Mouse (Mus musculus): ENCODE results near the gene Cass4.
A peak's percentile ranks its signal among the peaks of the same experiment; 100 is the strongest.

- TF ChIP-seq EP300 (IDR thresholded peaks at IDR 0.05; ENCODE audit: low read length) (no peak; the same call in 1 of the 2 replicates), RCOR1 (conservative IDR thresholded peaks at IDR 0.05; ENCODE audit: low read depth, low read length) (no peak), MEF2A (IDR thresholded peaks at IDR 0.05; ENCODE audit: borderline replicate concordance, low read depth, low read length) (no peak), GABPA (IDR thresholded peaks at IDR 0.05; ENCODE audit: insufficient replicate concordance, low read depth, low read length) (no peak), ELF1 (IDR thresholded peaks at IDR 0.05; ENCODE audit: low read depth, low read length) (no peak), POLR2A (IDR thresholded peaks at IDR 0.05; ENCODE audit: low read depth, low read length) (peak; percentile 19), NRF1 (IDR thresholded peaks at IDR 0.05; ENCODE audit: low read depth, low read length) (no peak), CTCF (conservative IDR thresholded peaks at IDR 0.05 in 1 of 2, IDR thresholded peaks at IDR 0.05 in 1 of 2; ENCODE audit: low read depth in 2 of 2, low read length in 2 of 2) (no peak), CHD2 (IDR thresholded peaks at IDR 0.05; ENCODE audit: low read length) (no peak), ZC3H11A (IDR thresholded peaks at IDR 0.05; ENCODE audit: low read depth, low read length) (no peak)
These were observed 22.6 kb downstream of the Cass4 start for GRCm38 (mm10) chr2:172416218-172416617.

All from CH12.LX (cell line).